Mouse (Mus musculus) layer of hippocampus, postnatal 36 days (tissue): ENCODE data around the gene Tox4. TPM values are rescaled to one million over a fixed set of nuclear protein-coding genes. Genes with fewer than 3 reads are reported as not detected.
A peak's percentile ranks its signal among the peaks of the same experiment; 100 is the strongest.

Experiments used
- DNase-seq, 2 experiments: peaks; one replicate each; pipeline ENCODE4 v3.0.0; 2022
- total RNA-seq, 2 experiments: library from RNA; stranded (reverse); gene quantifications; 2 replicates each; pipeline ENCODE4 v1.2.3; 2021

The Tox4 gene
- total RNA-seq, 2 experiments from 2014 or later, result 58.3 to 63.0 TPM

GRCm38 (mm10) chr14:52313931-52314807 is 35.2 kb downstream of the Tox4 start:
- DNase-seq, result no peak

GRCm38 (mm10) chr14:52314808-52315150 is 35.8 kb downstream of the Tox4 start:
- DNase-seq, result no peak

GRCm38 (mm10) chr14:52315283-52315780 is 36.4 kb downstream of the Tox4 start:
- no peak for DNase-seq

- DNase-seq, result peak; percentile 72 to 80
These were observed 37.0 kb downstream of the Tox4 start for GRCm38 (mm10) chr14:52315792-52316440.

- peak in 1 of 2 experiments; percentile 36 for DNase-seq
These were observed 37.7 kb downstream of the Tox4 start for GRCm38 (mm10) chr14:52316441-52317225.

GRCm38 (mm10) chr14:52319361-52319760 is 40.4 kb downstream of the Tox4 start:
- DNase-seq, result no peak

- DNase-seq, result no peak
These were observed 46.9 kb downstream of the Tox4 start for GRCm38 (mm10) chr14:52325890-52326289.

GRCm38 (mm10) chr14:52327375-52327901 is 48.5 kb downstream of the Tox4 start:
- DNase-seq, result no peak

- no peak for DNase-seq
These were observed 49.2 kb downstream of the Tox4 start, which contains the start of gene Sall2 for GRCm38 (mm10) chr14:52327910-52328812. Gene Sall2, minus strand, starts transcription at chr14:52328762.

- no peak for DNase-seq
These were observed 52.3 kb downstream of the Tox4 start for GRCm38 (mm10) chr14:52331069-52331750.

- DNase-seq, result no peak
These were observed 53.2 kb downstream of the Tox4 start for GRCm38 (mm10) chr14:52332171-52332570.

GRCm38 (mm10) chr14:52338751-52339511 is 60.0 kb downstream of the Tox4 start:
- DNase-seq, result peak; percentile 37 to 59

- no peak for DNase-seq
These were observed 60.5 kb downstream of the Tox4 start for GRCm38 (mm10) chr14:52339512-52339852.

Other genes with a start within 250 kb of the Tox4 start
- not detected for gene Olfr221, start 236.7 kb upstream of the Tox4 start, total RNA-seq
- gene Hnrnpc, start 175.1 kb upstream of the Tox4 start, total RNA-seq, result 100 to 1,000 TPM; 279 to 281 TPM
- gene Rpgrip1, start 168.4 kb upstream of the Tox4 start, total RNA-seq, result 1 to 10 TPM; 1.1 to 2.3 TPM
- gene Supt16, start 81.7 kb upstream of the Tox4 start, total RNA-seq, result 10 to 100 TPM; 52.2 to 53.9 TPM
- gene Chd8, start 21.4 kb upstream of the Tox4 start, total RNA-seq, result 100 to 1,000 TPM; 123 to 143 TPM
- gene Rab2b, start 399 bp downstream of the Tox4 start, total RNA-seq, result 10 to 100 TPM; 35.7 to 37.1 TPM
- gene Mettl3, start 26.0 kb downstream of the Tox4 start, total RNA-seq, result 10 to 100 TPM; 49.8 to 54.0 TPM
- gene Sall2, start 49.6 kb downstream of the Tox4 start, total RNA-seq, result 10 to 100 TPM; 43.1 TPM
- gene Olfr1513, start 77.3 kb downstream of the Tox4 start, total RNA-seq, result not detected
- not detected for gene Olfr1512, start 100.0 kb downstream of the Tox4 start, total RNA-seq
- not detected for gene Olfr1511, start 118.2 kb downstream of the Tox4 start, total RNA-seq
- gene Olfr1510, start 135.2 kb downstream of the Tox4 start, total RNA-seq, result not detected
- not detected for gene Olfr1509, start 163.8 kb downstream of the Tox4 start, total RNA-seq
- gene Olfr1508, start 188.3 kb downstream of the Tox4 start, total RNA-seq, result not detected
- not detected for gene Olfr1507, start 216.6 kb downstream of the Tox4 start, total RNA-seq